In the genomic region with DNA sequence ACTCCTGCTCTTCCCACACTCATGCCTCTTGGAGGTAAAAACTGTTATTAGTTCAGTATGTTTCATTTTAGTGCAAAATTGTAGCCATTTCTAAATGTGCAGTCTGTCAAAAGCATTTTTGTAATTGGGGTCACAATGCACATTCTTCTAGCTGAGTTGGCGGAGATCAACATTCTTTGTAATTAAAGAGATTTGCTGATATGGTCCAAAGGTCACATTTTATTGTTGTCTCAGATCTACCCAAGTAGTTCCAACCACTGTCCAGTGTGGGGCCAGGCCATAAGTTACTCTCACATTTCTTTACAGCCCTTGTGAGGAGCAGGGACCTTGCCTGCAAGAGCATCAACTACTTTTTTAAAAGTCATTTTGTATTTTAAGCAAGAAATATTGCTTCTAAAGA, we compare ENCODE assay signal across 21 mouse cellular contexts. TPM values are rescaled to one million over a fixed set of nuclear protein-coding genes. Genes with fewer than 3 reads are reported as not detected.
DNase-seq lines count a peak whose midpoint lies in the region; ATAC-seq and TF ChIP-seq lines count a peak whose summit lies in the region.
"Had no signal": no experiment of that assay in that cellular context is flagged by ENCODE, and none has a peak within 500 bp of the region (broad histone marks: within the 10 kb centered on the region; RNA-seq: fewer than 3 reads in every experiment).

No protein-coding gene starts in this region.

- DNase-seq in lung, adult 2 months: no peak
- DNase-seq in cerebellum, adult 18-20 months: no peak
- DNase-seq in cerebellum, adult 9-11 months: no peak
- DNase-seq in hindbrain, embryonic 11.5 days (ENCODE audit: low spot score): no peak
- DNase-seq: adrenal gland, adult 2 months; gastrocnemius, postnatal 25 days; heart, postnatal 10 days; layer of hippocampus, adult 9-11 months; lung, postnatal 4 days; spleen, adult 18-20 months; thymus, adult 2 months had no signal

- no peak overlapping the region; the same call in 1 of the 2 replicates for H3K27ac ChIP-seq in lung, embryonic 16.5 days (ENCODE audit: low read length)
- no peak overlapping the region for H3K27ac ChIP-seq in intestine, embryonic 15.5 days
- H3K27ac ChIP-seq in kidney, embryonic 16.5 days (ENCODE audit: low read length): no peak overlapping the region
- no peak overlapping the region for H3K27ac ChIP-seq in hindbrain, embryonic 11.5 days (ENCODE audit: low read depth, low read length)
- H3K27ac ChIP-seq: embryonic facial prominence, embryonic 13.5 days; forebrain, embryonic 10.5 days; hindbrain, embryonic 14.5 days; liver, embryonic 14.5 days; midbrain, embryonic 13.5 days; neural tube, embryonic 15.5 days had no signal

- 63% methylated on average over 1 of the region's 1 CpGs for WGBS in lung, embryonic 16.5 days
- WGBS in lung, adult 2 months: 60% methylated on average over 1 of the region's 1 CpGs
- WGBS in intestine, embryonic 15.5 days: 60% methylated on average over 1 of the region's 1 CpGs
- 20% methylated on average over 1 of the region's 1 CpGs for WGBS in kidney, embryonic 16.5 days
- 69% methylated on average over 1 of the region's 1 CpGs for WGBS in hindbrain, embryonic 11.5 days

- no peaks in the 10 kb centered on the region for H3K36me3 ChIP-seq in lung, embryonic 16.5 days (ENCODE audit: control insufficient read depth, insufficient read depth, low read length)
- H3K36me3 ChIP-seq in intestine, embryonic 15.5 days: no peaks in the 10 kb centered on the region
- H3K36me3 ChIP-seq in kidney, embryonic 16.5 days (ENCODE audit: insufficient read depth, low read length): no peaks in the 10 kb centered on the region
- H3K36me3 ChIP-seq in hindbrain, embryonic 11.5 days (ENCODE audit: control insufficient read depth, insufficient read depth, low read length): no peaks in the 10 kb centered on the region
- H3K36me3 ChIP-seq: embryonic facial prominence, embryonic 13.5 days; forebrain, embryonic 10.5 days; midbrain, embryonic 13.5 days; neural tube, embryonic 15.5 days had no signal

- H3K4me1 ChIP-seq in lung, embryonic 16.5 days (replicated peaks; ENCODE audit: control insufficient read depth, insufficient read depth, low read length): no peaks in the 10 kb centered on the region
- H3K4me1 ChIP-seq in lung, adult 2 months (ENCODE audit: control insufficient read depth, insufficient read depth, low read length): no peaks in the 10 kb centered on the region
- H3K4me1 ChIP-seq in intestine, embryonic 15.5 days (replicated peaks): no peaks in the 10 kb centered on the region
- peaks cover 10% of the 10 kb centered on the region for H3K4me1 ChIP-seq in kidney, embryonic 16.5 days (ENCODE audit: insufficient read depth, low read length)
- H3K4me1 ChIP-seq in hindbrain, embryonic 11.5 days (replicated peaks; ENCODE audit: control insufficient read depth, insufficient read depth, low read length): no peaks in the 10 kb centered on the region
- H3K4me1 ChIP-seq: embryonic facial prominence, embryonic 13.5 days; forebrain, embryonic 10.5 days; midbrain, embryonic 13.5 days; neural tube, embryonic 15.5 days had no signal

- no peak for TF ChIP-seq POLR2A in lung, adult 2 months (IDR thresholded peaks at IDR 0.05; ENCODE audit: borderline replicate concordance, extremely low read depth, low read depth, low read length)

- no peak overlapping the region for H3K9ac ChIP-seq in lung, embryonic 16.5 days (ENCODE audit: low read length)
- H3K9ac ChIP-seq in intestine, embryonic 15.5 days: no peak overlapping the region
- H3K9ac ChIP-seq in kidney, embryonic 16.5 days (replicated peaks; ENCODE audit: low read length): no peak overlapping the region
- H3K9ac ChIP-seq in hindbrain, embryonic 11.5 days (ENCODE audit: low read depth, low read length): no peak overlapping the region
- H3K9ac ChIP-seq: embryonic facial prominence, embryonic 13.5 days; hindbrain, embryonic 14.5 days; liver, embryonic 14.5 days; midbrain, embryonic 13.5 days; neural tube, embryonic 15.5 days had no signal

- H3K4me2 ChIP-seq in lung, embryonic 16.5 days (ENCODE audit: low read depth, low read length): no peak overlapping the region
- no peak overlapping the region for H3K4me2 ChIP-seq in intestine, embryonic 15.5 days (replicated peaks)
- H3K4me2 ChIP-seq in kidney, embryonic 16.5 days (replicated peaks; ENCODE audit: low read depth, low read length): no peak overlapping the region
- H3K4me2 ChIP-seq in hindbrain, embryonic 11.5 days (replicated peaks; ENCODE audit: low read depth, low read length): no peak overlapping the region
- H3K4me2 ChIP-seq: embryonic facial prominence, embryonic 13.5 days; hindbrain, embryonic 14.5 days; midbrain, embryonic 13.5 days; neural tube, embryonic 15.5 days had no signal

- TF ChIP-seq CTCF in lung, adult 2 months (IDR thresholded peaks at IDR 0.05; ENCODE audit: insufficient read depth, low read length): no peak

- no peak overlapping the region for H3K4me3 ChIP-seq in lung, embryonic 16.5 days (ENCODE audit: low read length)
- H3K4me3 ChIP-seq in lung, adult 2 months (replicated peaks; ENCODE audit: extremely low read depth, low read depth, low read length): no peak overlapping the region
- H3K4me3 ChIP-seq in intestine, embryonic 15.5 days (replicated peaks): no peak overlapping the region
- no peak overlapping the region for H3K4me3 ChIP-seq in kidney, embryonic 16.5 days (ENCODE audit: low read length)
- no peak overlapping the region for H3K4me3 ChIP-seq in hindbrain, embryonic 11.5 days (ENCODE audit: low read depth, low read length)
- H3K4me3 ChIP-seq: embryonic facial prominence, embryonic 13.5 days; forebrain, embryonic 10.5 days; midbrain, embryonic 13.5 days; myocyte; neural tube, embryonic 15.5 days had no signal

- no peaks in the 10 kb centered on the region for H3K9me3 ChIP-seq in lung, embryonic 16.5 days (ENCODE audit: control insufficient read depth, low read length)
- no peaks in the 10 kb centered on the region for H3K9me3 ChIP-seq in intestine, embryonic 15.5 days
- H3K9me3 ChIP-seq in kidney, embryonic 16.5 days (ENCODE audit: low read length): no peaks in the 10 kb centered on the region
- no peaks in the 10 kb centered on the region for H3K9me3 ChIP-seq in hindbrain, embryonic 11.5 days (ENCODE audit: control insufficient read depth, low read length)
- H3K9me3 ChIP-seq: embryonic facial prominence, embryonic 13.5 days; forebrain, embryonic 10.5 days; midbrain, embryonic 13.5 days had no signal

- ATAC-seq in lung, embryonic 16.5 days (ENCODE audit: low read depth): peak; percentile 60
- peak; percentile 60; the same call in 1 of the 2 replicates for ATAC-seq in intestine, embryonic 15.5 days
- peak; percentile 88; the same call in 1 of the 2 replicates for ATAC-seq in kidney, embryonic 16.5 days (ENCODE audit: low FRiP score, low TSS enrichment)
- no peak for ATAC-seq in hindbrain, embryonic 11.5 days (ENCODE audit: low FRiP score)
- ATAC-seq: midbrain, embryonic 13.5 days had no signal

- no peaks in the 10 kb centered on the region for H3K27me3 ChIP-seq in lung, embryonic 16.5 days (ENCODE audit: control insufficient read depth, insufficient read depth, low read depth, low read length)
- H3K27me3 ChIP-seq in intestine, embryonic 15.5 days (replicated peaks): no peaks in the 10 kb centered on the region
- no peaks in the 10 kb centered on the region for H3K27me3 ChIP-seq in kidney, embryonic 16.5 days (ENCODE audit: insufficient read depth, low read length)
- H3K27me3 ChIP-seq in hindbrain, embryonic 11.5 days (ENCODE audit: control insufficient read depth, insufficient read depth, low read length): no peaks in the 10 kb centered on the region
- H3K27me3 ChIP-seq: embryonic facial prominence, embryonic 13.5 days; midbrain, embryonic 13.5 days; neural tube, embryonic 15.5 days had no signal

RNA-seq across cellular contexts. Expression of gene Gulp1, which starts 24.7 kb away (rescaled TPM):
- 34.8 and 39.1 TPM in 2 replicates for polyA plus RNA-seq in lung, embryonic 16.5 days (2015; fragmentation: Nextera tagmentation; extraction: Ambion mirVana)
- polyA plus RNA-seq in lung, adult 2 months (2012; rRNA removed): 6.2 and 6.6 TPM in 2 replicates
- 12.7 and 16.3 TPM in 2 replicates for polyA plus RNA-seq in intestine, embryonic 15.5 days (2015; fragmentation: Nextera tagmentation; extraction: Ambion mirVana)
- polyA plus RNA-seq in kidney, embryonic 16.5 days (2015; fragmentation: Nextera tagmentation; extraction: Ambion mirVana): 23.8 and 24.4 TPM in 2 replicates
- 28.0 and 28.1 TPM in 2 replicates for polyA plus RNA-seq in hindbrain, embryonic 11.5 days (2014; fragmentation: Nextera tagmentation; extraction: Ambion mirVana)
